Mouse (Mus musculus) liver, embryonic 14.5 days (tissue): Measurements from ENCODE around the gene Slc6a11. TPM values are rescaled to one million over a fixed set of nuclear protein-coding genes. Genes with fewer than 3 reads are reported as not detected.

ENCODE experiments used
- ATAC-seq: fragments of 200-750 bp; cut with Nextera tagmentation; 2 replicates; pipeline ENCODE4 v1.8.0; 2017; ENCODE audit warnings: moderate number of reproducible peaks, mild to moderate bottlenecking, moderate library complexity; ENCODE audit not compliant: insufficient read depth
- DNase-seq, 3 experiments: peaks; one replicate each; pipeline ENCODE4 v3.0.0-alpha.2; 2012 to 2013; ENCODE audit warnings: low read depth in 3 of 3, low spot score in 3 of 3
- H3K27ac ChIP-seq: fragments of 300-500 bp; sonication (generic); 2 replicates; pipeline ENCODE4 v1.5.1; 2014; ENCODE audit warnings: moderate library complexity, mild to moderate bottlenecking, control low read depth, inconsistent platforms
- H3K27me3 ChIP-seq: fragments of 300-500 bp; sonication (generic); 2 replicates; pipeline ENCODE4 v1.6.1; 2014; ENCODE audit warnings: mild to moderate bottlenecking, low read length, moderate library complexity; ENCODE audit not compliant: control insufficient read depth, insufficient read depth
- H3K36me3 ChIP-seq: fragments of 300-500 bp; sonication (generic); replicated peaks from 2 replicates; pipeline ENCODE4 v1.6.1; 2014; ENCODE audit warnings: low read depth; ENCODE audit not compliant: control insufficient read depth, insufficient read depth
- H3K4me1 ChIP-seq, 2 experiments: fragments of 200-500 bp in 1 of 2; fragments of 300-500 bp in 1 of 2; sonication (generic) in 1 of 2; replicated peaks; 2 replicates each; pipeline ENCODE4 v1.6.1; 2012 to 2014; ENCODE audit warnings: antibody characterized with exemption in 1 of 2, inconsistent platforms in 1 of 2, low read length in 1 of 2; ENCODE audit not compliant: control insufficient read depth in 2 of 2, insufficient read depth in 2 of 2
- H3K4me2 ChIP-seq: fragments of 300-500 bp; sonication (generic); 2 replicates; pipeline ENCODE4 v1.6.1; 2014; ENCODE audit warnings: low read depth, mild to moderate bottlenecking, control low read depth, moderate library complexity
- H3K4me3 ChIP-seq, 2 experiments: fragments of 200-500 bp in 1 of 2; fragments of 300-500 bp in 1 of 2; sonication (generic) in 1 of 2; 2 replicates each; pipeline ENCODE4 v1.5.1; 2012 to 2014; ENCODE audit warnings: low read depth in 2 of 2, low read length in 2 of 2, mild to moderate bottlenecking in 2 of 2, control low read depth in 1 of 2, inconsistent platforms in 1 of 2, moderate library complexity in 1 of 2; ENCODE audit not compliant: insufficient read depth in 1 of 2
- H3K9ac ChIP-seq: fragments of 300-500 bp; sonication (generic); replicated peaks from 2 replicates; pipeline ENCODE4 v1.6.1; 2014; ENCODE audit warnings: mild to moderate bottlenecking, control low read depth, moderate library complexity
- H3K9me3 ChIP-seq: fragments of 300-500 bp; sonication (generic); 2 replicates; pipeline ENCODE4 v1.6.1; 2016; ENCODE audit warnings: low read length, mixed read lengths; ENCODE audit not compliant: control insufficient read depth
- CTCF ChIP-seq: IDR thresholded peaks from 2 replicates; pipeline ENCODE4 v1.5.1; 2016; ENCODE audit warnings: antibody characterized with exemption, low read depth, control low read depth
- EP300 ChIP-seq: IDR thresholded peaks from 2 replicates; pipeline ENCODE4 v1.6.1; 2016; ENCODE audit warnings: antibody characterized with exemption, low read depth
- WGBS: fragments of 180-500 bp; shearing (Covaris S2); extraction: QIAGEN DNeasy Blood & Tissue Kit; methylation state at CpG from one replicate; pipeline ENCODE4 v1.1.7; 2014; ENCODE audit not compliant: insufficient replicate concordance; 5-methylcytosine and 5-hydroxymethylcytosine counted together
- polyA plus RNA-seq, 2 experiments: library from polyadenylated mRNA; depleted of rRNA in 1 of 2; stranded (reverse) in 1 of 2; unstranded in 1 of 2; fragments of >200 nt; fragmentation: Nextera tagmentation in 1 of 2; extraction: Ambion mirVana in 1 of 2; gene quantifications; 2 replicates each; pipeline versions ENCODE4 v1.2.1 to v1.2.3; 2012 to 2014

The Slc6a11 gene
- polyA plus RNA-seq, 2 experiments: 0.01 TPM; not detected in 1

- H3K27ac ChIP-seq: no peak overlapping the region
- H3K4me1 ChIP-seq: no peaks in the 10 kb centered on the region
- ATAC-seq (no peak), DNase-seq (no peak)
- 46% methylated on average over 6 of the region's 6 CpGs for WGBS
- H3K4me2 ChIP-seq: no peak overlapping the region
- no peak overlapping the region for H3K4me3 ChIP-seq
- no peaks in the 10 kb centered on the region for H3K36me3 ChIP-seq
- no peak for TF ChIP-seq CTCF
- no peak for TF ChIP-seq EP300
- no peaks in the 10 kb centered on the region for H3K27me3 ChIP-seq
- H3K9ac ChIP-seq: no peak overlapping the region
- H3K9me3 ChIP-seq: no peaks in the 10 kb centered on the region
Observed at GRCm38 (mm10) chr6:114261609-114262008, 130.6 kb downstream of the Slc6a11 start.

- Histone ChIP-seq H3K36me3 (no peaks in the 10 kb centered on the region), H3K4me2 (no peak overlapping the region), H3K9me3 (no peaks in the 10 kb centered on the region), H3K4me3 (no peak overlapping the region), H3K27me3 (no peaks in the 10 kb centered on the region), H3K4me1 (no peaks in the 10 kb centered on the region), H3K27ac (no peak overlapping the region), H3K9ac (no peak overlapping the region)
- no peak for TF ChIP-seq EP300
- no peak for TF ChIP-seq CTCF
- WGBS: 48% methylated on average over 3 of the region's 3 CpGs
- ATAC-seq: no peak
- no peak for DNase-seq
Observed at GRCm38 (mm10) chr6:114264010-114264409, 133.0 kb downstream of the Slc6a11 start.

- H3K27ac ChIP-seq: no peak overlapping the region
- H3K4me3 ChIP-seq: no peak overlapping the region
- no peak overlapping the region for H3K9ac ChIP-seq
- TF ChIP-seq CTCF: no peak
- TF ChIP-seq EP300: no peak
- H3K4me2 ChIP-seq: no peak overlapping the region
- no peaks in the 10 kb centered on the region for H3K27me3 ChIP-seq
- H3K4me1 ChIP-seq: no peaks in the 10 kb centered on the region
- no peaks in the 10 kb centered on the region for H3K9me3 ChIP-seq
- no peak for DNase-seq
- WGBS: 37% methylated on average over 5 of the region's 5 CpGs
- no peaks in the 10 kb centered on the region for H3K36me3 ChIP-seq
- no peak for ATAC-seq
Observed at GRCm38 (mm10) chr6:114264426-114264825, 133.4 kb downstream of the Slc6a11 start.

- Histone ChIP-seq H3K4me3 (no peak overlapping the region), H3K27ac (no peak overlapping the region), H3K36me3 (no peaks in the 10 kb centered on the region), H3K27me3 (no peaks in the 10 kb centered on the region), H3K9ac (no peak overlapping the region), H3K9me3 (no peaks in the 10 kb centered on the region), H3K4me2 (no peak overlapping the region), H3K4me1 (no peaks in the 10 kb centered on the region)
- no peak for DNase-seq
- no peak for TF ChIP-seq EP300
- TF ChIP-seq CTCF: no peak
- no peak for ATAC-seq
Observed at GRCm38 (mm10) chr6:114266273-114266672, 135.2 kb downstream of the Slc6a11 start.

- no peak for TF ChIP-seq EP300
- TF ChIP-seq CTCF: no peak
- Histone ChIP-seq H3K9me3 (no peaks in the 10 kb centered on the region), H3K9ac (no peak overlapping the region), H3K4me1 (no peaks in the 10 kb centered on the region), H3K27me3 (no peaks in the 10 kb centered on the region), H3K36me3 (no peaks in the 10 kb centered on the region), H3K4me2 (no peak overlapping the region), H3K4me3 (no peak overlapping the region), H3K27ac (no peak overlapping the region)
- WGBS: 24% methylated on average over 4 of the region's 4 CpGs
- ATAC-seq (no peak), DNase-seq (no peak)
Observed at GRCm38 (mm10) chr6:114267979-114268378, 136.9 kb downstream of the Slc6a11 start.

- no peak overlapping the region for H3K4me2 ChIP-seq
- H3K4me3 ChIP-seq: no peak overlapping the region
- DNase-seq: no peak
- H3K4me1 ChIP-seq: no peaks in the 10 kb centered on the region
- no peaks in the 10 kb centered on the region for H3K36me3 ChIP-seq
- no peaks in the 10 kb centered on the region for H3K27me3 ChIP-seq
- TF ChIP-seq EP300 (no peak), CTCF (no peak)
- H3K9ac ChIP-seq: no peak overlapping the region
- 37% methylated on average over 2 of the region's 2 CpGs for WGBS
- no peak overlapping the region for H3K27ac ChIP-seq
- no peak for ATAC-seq
- no peaks in the 10 kb centered on the region for H3K9me3 ChIP-seq
Observed at GRCm38 (mm10) chr6:114269589-114269988, 138.5 kb downstream of the Slc6a11 start.
